Mouse (Mus musculus) lung, embryonic 14.5 days (tissue): ENCODE measurements at regions not wholly inside any gene's neighbourhood (a gene's known extent, or its start where the extent isn't known, plus 50 kb on each side); places are given as distances from the start of the nearest gene placed in this dataset.

Source experiments
- ATAC-seq: fragments of 200-750 bp; cut with Nextera tagmentation; 2 replicates; pipeline ENCODE4 v1.8.0; 2017; ENCODE audit warnings: mild to moderate bottlenecking, moderate TSS enrichment, moderate library complexity; ENCODE audit not compliant: insufficient read depth
- DNase-seq: peaks from one replicate; pipeline ENCODE4 v3.0.0-alpha.2; 2015
- H3K27ac ChIP-seq: fragments of 300-500 bp; sonication (generic); 2 replicates; pipeline ENCODE4 v1.5.1; 2014; ENCODE audit warnings: low read depth, mild to moderate bottlenecking, moderate library complexity
- H3K27me3 ChIP-seq: fragments of 300-500 bp; sonication (generic); 2 replicates; pipeline ENCODE4 v1.6.1; 2014; ENCODE audit warnings: low read length, control low read depth; ENCODE audit not compliant: insufficient read depth
- H3K36me3 ChIP-seq: fragments of 300-500 bp; sonication (generic); 2 replicates; pipeline ENCODE4 v1.6.1; 2014; ENCODE audit warnings: control low read depth; ENCODE audit not compliant: insufficient read depth
- H3K4me1 ChIP-seq: fragments of 300-500 bp; sonication (generic); 2 replicates; pipeline ENCODE4 v1.6.1; 2014; ENCODE audit warnings: antibody characterized with exemption, control low read depth; ENCODE audit not compliant: insufficient read depth
- H3K4me2 ChIP-seq: fragments of 300-500 bp; sonication (generic); 2 replicates; pipeline ENCODE4 v1.6.1; 2014; ENCODE audit warnings: mild to moderate bottlenecking
- H3K4me3 ChIP-seq: fragments of 300-500 bp; sonication (generic); 2 replicates; pipeline ENCODE4 v1.5.1; 2014; ENCODE audit warnings: low read depth, low read length
- H3K9ac ChIP-seq: fragments of 300-500 bp; sonication (generic); 2 replicates; pipeline ENCODE4 v1.6.1; 2014
- H3K9me3 ChIP-seq: fragments of 300-500 bp; sonication (generic); 2 replicates; pipeline ENCODE4 v1.6.1; 2016; ENCODE audit warnings: low read depth, low read length, control low read depth
- CTCF ChIP-seq: IDR thresholded peaks from 2 replicates; pipeline ENCODE4 v1.5.1; 2016; ENCODE audit warnings: antibody characterized with exemption, low read depth
- WGBS: fragments of 180-500 bp; shearing (Covaris S2); extraction: QIAGEN DNeasy Blood & Tissue Kit; methylation state at CpG from one replicate; pipeline ENCODE4 v1.1.7; 2014; 5-methylcytosine and 5-hydroxymethylcytosine counted together

GRCm38 (mm10) chr11:25505500-25505899 is 705.1 kb downstream of the 5730522E02Rik start:
- DNase-seq = no peak
- H3K9me3 ChIP-seq = no peaks in the 10 kb centered on the region
- no peak overlapping the region for H3K4me3 ChIP-seq
- no peaks in the 10 kb centered on the region for H3K36me3 ChIP-seq
- H3K9ac ChIP-seq = no peak overlapping the region
- WGBS = 81% methylated on average over 3 of the region's 3 CpGs
- no peaks in the 10 kb centered on the region for H3K4me1 ChIP-seq
- TF ChIP-seq CTCF = no peak
- H3K27ac ChIP-seq = no peak overlapping the region
- H3K4me2 ChIP-seq = no peak overlapping the region
- H3K27me3 ChIP-seq = no peaks in the 10 kb centered on the region
- no peak for ATAC-seq

DNA sequence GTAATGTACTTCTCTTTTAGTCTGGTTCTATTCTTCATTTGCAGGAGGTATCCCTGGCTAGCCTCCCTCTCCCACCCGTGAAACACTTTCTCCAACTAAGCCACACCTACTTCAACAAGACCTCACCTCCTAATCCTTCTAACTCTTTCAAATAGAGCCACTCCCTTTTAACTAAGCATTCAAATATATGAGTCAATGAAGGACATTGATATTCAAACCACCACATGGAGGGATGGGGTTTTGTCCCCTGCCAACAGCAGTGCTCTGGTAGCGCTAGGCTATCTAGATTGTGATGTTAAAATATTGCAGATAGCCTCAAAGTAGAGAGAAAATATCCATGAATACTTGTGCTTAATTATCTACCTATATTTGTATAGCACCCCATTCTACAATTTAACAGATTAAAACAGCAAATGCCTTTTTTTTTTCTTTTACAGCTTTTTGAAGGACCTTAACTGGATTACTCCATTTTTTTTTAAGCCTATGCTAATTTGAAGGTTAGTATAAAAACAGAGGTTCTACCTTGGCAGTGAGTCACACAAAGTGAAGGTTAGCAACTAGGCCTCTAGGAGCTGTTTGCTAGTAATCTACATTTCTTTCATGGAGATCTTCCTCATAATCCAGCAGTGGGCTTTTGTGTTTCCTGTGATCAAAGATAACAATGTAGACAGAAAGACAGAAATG is 736.7 kb downstream of the 5730522E02Rik start:
- WGBS = 44% methylated on average over 2 of the region's 2 CpGs
- DNase-seq = no peak

GRCm38 (mm10) chr11:25469819-25470218 is 740.7 kb downstream of the 5730522E02Rik start:
- Histone ChIP-seq H3K4me2 (no peak overlapping the region), H3K9me3 (no peaks in the 10 kb centered on the region), H3K9ac (no peak overlapping the region), H3K27ac (no peak overlapping the region), H3K4me1 (no peaks in the 10 kb centered on the region), H3K4me3 (no peak overlapping the region), H3K36me3 (no peaks in the 10 kb centered on the region), H3K27me3 (no peaks in the 10 kb centered on the region)
- DNase-seq = no peak
- TF ChIP-seq CTCF = no peak
- ATAC-seq = no peak
- WGBS = 82% methylated on average over 6 of the region's 6 CpGs

More for the DNA sequence above, 736.7 kb downstream of the 5730522E02Rik start:
- no peak overlapping the region for H3K4me2 ChIP-seq
- H3K9ac ChIP-seq = no peak overlapping the region
- no peaks in the 10 kb centered on the region for H3K9me3 ChIP-seq
- no peak overlapping the region for H3K27ac ChIP-seq
- no peak overlapping the region for H3K4me3 ChIP-seq
- H3K27me3 ChIP-seq = no peaks in the 10 kb centered on the region
- H3K36me3 ChIP-seq = no peaks in the 10 kb centered on the region
- H3K4me1 ChIP-seq = no peaks in the 10 kb centered on the region
- no peak for ATAC-seq
- no peak for TF ChIP-seq CTCF

GRCm38 (mm10) chr11:25437206-25437605 is 773.4 kb downstream of the 5730522E02Rik start:
- no peak overlapping the region for H3K4me2 ChIP-seq
- no peak overlapping the region for H3K27ac ChIP-seq
- WGBS = 83% methylated on average over 1 of the region's 1 CpGs
- H3K9me3 ChIP-seq = no peaks in the 10 kb centered on the region
- H3K36me3 ChIP-seq = no peaks in the 10 kb centered on the region
- no peak for TF ChIP-seq CTCF
- H3K4me3 ChIP-seq = no peak overlapping the region
- ATAC-seq = no peak
- no peaks in the 10 kb centered on the region for H3K27me3 ChIP-seq
- H3K4me1 ChIP-seq = no peaks in the 10 kb centered on the region
- H3K9ac ChIP-seq = no peak overlapping the region
- DNase-seq = no peak

DNA sequence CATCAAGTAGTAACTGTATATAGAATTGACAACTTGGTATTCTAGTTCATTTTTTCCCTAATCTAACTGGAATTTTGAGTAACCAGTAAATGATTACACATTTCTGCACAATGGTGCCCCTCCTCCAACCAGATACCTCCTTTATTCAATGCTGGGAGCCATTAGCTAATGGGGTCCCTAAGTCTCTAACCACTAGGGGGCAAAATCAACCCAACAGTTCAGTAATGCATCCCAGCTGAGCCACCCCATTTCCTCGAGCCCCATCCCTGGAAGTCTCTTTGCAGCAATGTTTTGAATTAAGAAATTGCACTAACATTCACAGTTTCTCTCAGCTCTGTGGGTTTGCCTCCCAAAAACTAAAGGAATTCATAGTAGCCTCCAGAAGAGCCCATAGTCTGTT is 774.9 kb downstream of the 5730522E02Rik start:
- no peak overlapping the region for H3K4me3 ChIP-seq
- H3K4me2 ChIP-seq = no peak overlapping the region
- H3K36me3 ChIP-seq = no peaks in the 10 kb centered on the region
- H3K9me3 ChIP-seq = no peaks in the 10 kb centered on the region
- H3K27ac ChIP-seq = no peak overlapping the region
- ATAC-seq (no peak), DNase-seq (peak; percentile 44)
- H3K4me1 ChIP-seq = no peaks in the 10 kb centered on the region
- H3K9ac ChIP-seq = no peak overlapping the region
- TF ChIP-seq CTCF = peak; percentile 51
- no peaks in the 10 kb centered on the region for H3K27me3 ChIP-seq
- 28% methylated on average over 1 of the region's 1 CpGs for WGBS

DNA sequence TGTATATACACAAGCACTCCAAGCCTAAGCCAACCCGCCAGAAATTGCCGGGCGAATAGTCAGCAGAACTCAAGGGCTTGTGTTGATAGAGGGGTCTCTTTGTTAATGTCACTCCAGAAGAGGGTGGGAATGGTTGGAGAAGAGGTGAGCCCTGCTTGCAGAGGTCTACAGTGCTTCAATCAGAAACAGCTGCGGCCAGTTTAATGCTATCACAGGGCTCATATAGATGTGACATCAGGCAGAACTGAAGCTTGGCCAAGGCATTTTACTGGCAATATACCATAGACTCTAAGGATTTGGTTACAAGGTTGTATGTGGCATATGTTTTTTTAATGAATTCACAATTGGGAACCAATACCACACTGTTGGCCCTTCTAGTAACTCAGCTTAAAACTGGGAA is 787.4 kb downstream of the 5730522E02Rik start:
- no peak overlapping the region for H3K9ac ChIP-seq
- H3K4me2 ChIP-seq = no peak overlapping the region
- ATAC-seq (no peak), DNase-seq (no peak)
- WGBS = 79% methylated on average over 4 of the region's 4 CpGs
- H3K27ac ChIP-seq = no peak overlapping the region
- H3K4me3 ChIP-seq = no peak overlapping the region
- no peaks in the 10 kb centered on the region for H3K9me3 ChIP-seq
- no peaks in the 10 kb centered on the region for H3K27me3 ChIP-seq
- H3K36me3 ChIP-seq = no peaks in the 10 kb centered on the region
- H3K4me1 ChIP-seq = no peaks in the 10 kb centered on the region
- no peak for TF ChIP-seq CTCF

DNA sequence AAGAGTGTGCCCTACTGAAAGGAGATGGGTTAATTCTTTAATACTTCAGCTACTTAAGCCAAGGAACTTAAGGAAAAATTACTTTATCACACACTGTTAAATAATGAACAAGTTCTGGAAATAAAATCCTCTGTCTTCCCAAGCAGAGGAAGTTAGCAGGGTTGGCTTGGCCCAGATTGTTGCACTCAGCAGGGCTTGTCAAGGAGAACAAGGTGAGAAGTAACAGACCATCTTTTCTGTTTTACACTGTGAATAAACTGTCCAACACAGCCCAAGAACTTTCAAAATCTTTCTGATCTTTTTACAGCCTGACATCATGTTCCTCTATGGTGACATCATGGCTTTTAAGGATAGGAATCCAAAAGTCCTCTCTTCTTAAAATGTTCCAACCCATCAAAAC is 789.1 kb downstream of the 5730522E02Rik start:
- ATAC-seq (no peak), DNase-seq (no peak)
- Histone ChIP-seq H3K27me3 (no peaks in the 10 kb centered on the region), H3K4me3 (no peak overlapping the region), H3K9ac (no peak overlapping the region), H3K4me2 (no peak overlapping the region), H3K27ac (no peak overlapping the region), H3K4me1 (no peaks in the 10 kb centered on the region), H3K9me3 (no peaks in the 10 kb centered on the region), H3K36me3 (no peaks in the 10 kb centered on the region)
- no peak for TF ChIP-seq CTCF
